ENCODE assay signal across 9 mouse cellular contexts in genomic region chr14:97356915-97357314, GRCm38 (mm10).
"Had no signal": no experiment of that assay in that cellular context is flagged by ENCODE, and none has a peak within 500 bp of the region (broad histone marks: within the 10 kb centered on the region; RNA-seq: fewer than 3 reads in every experiment).

No protein-coding gene starts in this region.

- DNase-seq: kidney, postnatal 14 days; layer of hippocampus, postnatal 36 days; liver; liver, embryonic 13.5 days; liver, postnatal 0 days; lung, postnatal 14 days; retina, postnatal 1 day; right cerebral cortex, postnatal 25 days; thymus, postnatal 4 days had no signal
